Mouse (Mus musculus) lung, embryonic 14.5 days (tissue): Measurements from ENCODE around the gene Rpl19. TPM values are rescaled to one million over a fixed set of nuclear protein-coding genes. Genes with fewer than 3 reads are reported as not detected.

Source experiments
- ATAC-seq: fragments of 200-750 bp; cut with Nextera tagmentation; 2 replicates; pipeline ENCODE4 v1.8.0; 2017; ENCODE audit warnings: mild to moderate bottlenecking, moderate TSS enrichment, moderate library complexity; ENCODE audit not compliant: insufficient read depth
- DNase-seq: peaks from one replicate; pipeline ENCODE4 v3.0.0-alpha.2; 2015
- H3K27ac ChIP-seq: fragments of 300-500 bp; sonication (generic); 2 replicates; pipeline ENCODE4 v1.5.1; 2014; ENCODE audit warnings: low read depth, mild to moderate bottlenecking, moderate library complexity
- H3K27me3 ChIP-seq: fragments of 300-500 bp; sonication (generic); 2 replicates; pipeline ENCODE4 v1.6.1; 2014; ENCODE audit warnings: low read length, control low read depth; ENCODE audit not compliant: insufficient read depth
- H3K36me3 ChIP-seq: fragments of 300-500 bp; sonication (generic); 2 replicates; pipeline ENCODE4 v1.6.1; 2014; ENCODE audit warnings: control low read depth; ENCODE audit not compliant: insufficient read depth
- H3K4me1 ChIP-seq: fragments of 300-500 bp; sonication (generic); 2 replicates; pipeline ENCODE4 v1.6.1; 2014; ENCODE audit warnings: antibody characterized with exemption, control low read depth; ENCODE audit not compliant: insufficient read depth
- H3K4me2 ChIP-seq: fragments of 300-500 bp; sonication (generic); 2 replicates; pipeline ENCODE4 v1.6.1; 2014; ENCODE audit warnings: mild to moderate bottlenecking
- H3K4me3 ChIP-seq: fragments of 300-500 bp; sonication (generic); 2 replicates; pipeline ENCODE4 v1.5.1; 2014; ENCODE audit warnings: low read depth, low read length
- H3K9ac ChIP-seq: fragments of 300-500 bp; sonication (generic); 2 replicates; pipeline ENCODE4 v1.6.1; 2014
- H3K9me3 ChIP-seq: fragments of 300-500 bp; sonication (generic); 2 replicates; pipeline ENCODE4 v1.6.1; 2016; ENCODE audit warnings: low read depth, low read length, control low read depth
- CTCF ChIP-seq: IDR thresholded peaks from 2 replicates; pipeline ENCODE4 v1.5.1; 2016; ENCODE audit warnings: antibody characterized with exemption, low read depth
- WGBS: fragments of 180-500 bp; shearing (Covaris S2); extraction: QIAGEN DNeasy Blood & Tissue Kit; methylation state at CpG from one replicate; pipeline ENCODE4 v1.1.7; 2014; 5-methylcytosine and 5-hydroxymethylcytosine counted together
- polyA plus RNA-seq: library from polyadenylated mRNA; unstranded; fragments of >200 nt; fragmentation: Nextera tagmentation; extraction: Ambion mirVana; gene quantifications from 2 replicates; pipeline ENCODE4 v1.2.1, GENCODE M21; 2014

The Rpl19 gene
- polyA plus RNA-seq, 1 experiment from 2014 or later: 1,171 TPM

- no peaks in the 10 kb centered on the region for H3K9me3 ChIP-seq
- WGBS: 79% methylated on average over 5 of the region's 5 CpGs
- DNase-seq (no peak), ATAC-seq (no peak)
- no peak for TF ChIP-seq CTCF
- no peak overlapping the region for H3K27ac ChIP-seq
- no peak overlapping the region for H3K9ac ChIP-seq
- peaks cover 24% of the 10 kb centered on the region for H3K36me3 ChIP-seq
- H3K4me3 ChIP-seq: no peak overlapping the region
- H3K4me1 ChIP-seq: 0 out of 2 replicates have a peak, but pooled peaks cover 3% of the 10 kb centered on the region
- peaks cover 20% of the 10 kb centered on the region for H3K27me3 ChIP-seq
- H3K4me2 ChIP-seq: no peak overlapping the region
Observed at GRCm38 (mm10) chr11:98034061-98034460, 7.6 kb downstream of the Rpl19 start.

DNA sequence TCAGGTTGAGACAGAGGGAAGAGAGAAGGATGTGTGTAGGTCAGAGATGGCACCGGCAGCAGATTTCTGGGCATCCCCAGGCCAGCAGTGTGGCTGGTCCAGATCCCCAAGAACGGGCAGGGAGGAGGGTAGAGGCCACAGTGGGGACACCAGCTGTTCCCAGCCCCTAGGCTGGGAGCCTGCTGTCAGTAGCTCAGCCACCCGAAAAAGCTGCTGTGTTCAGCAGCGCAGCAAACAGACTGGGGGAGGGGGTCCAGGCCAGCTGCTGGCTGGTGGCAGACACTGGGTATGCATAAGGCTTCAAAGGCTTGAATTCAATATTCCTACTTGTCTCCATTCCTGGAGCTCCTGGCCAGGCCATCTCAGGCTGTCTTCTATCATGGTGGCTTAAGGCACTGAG, 8.3 kb downstream of the Rpl19 start:
- Histone ChIP-seq H3K27me3 (peaks cover 20% of the 10 kb centered on the region), H3K9me3 (no peaks in the 10 kb centered on the region), H3K4me2 (no peak overlapping the region), H3K4me1 (0 out of 2 replicates have a peak, but pooled peaks cover 3% of the 10 kb centered on the region), H3K9ac (no peak overlapping the region), H3K4me3 (no peak overlapping the region), H3K27ac (no peak overlapping the region), H3K36me3 (peaks cover 16% of the 10 kb centered on the region)
- peak; percentile 34 for DNase-seq
- ATAC-seq: peak; percentile 5; the same call in 1 of the 2 replicates
- WGBS: 42% methylated on average over 4 of the region's 4 CpGs
- TF ChIP-seq CTCF: no peak

GRCm38 (mm10) chr11:98035977-98036377, 9.5 kb downstream of the Rpl19 start:
- under 1% methylated on average over 27 of the region's 27 CpGs for WGBS
- Histone ChIP-seq H3K4me3 (peak overlapping the region; percentile 26), H3K9ac (0 out of 2 replicates have a peak overlapping the region, but pooled peaks have one; percentile 9), H3K4me2 (peak overlapping the region; percentile 64), H3K4me1 (0 out of 2 replicates have a peak, but pooled peaks cover 3% of the 10 kb centered on the region), H3K27me3 (peaks cover 20% of the 10 kb centered on the region), H3K36me3 (peaks cover 4% of the 10 kb centered on the region), H3K27ac (no peak overlapping the region), H3K9me3 (no peaks in the 10 kb centered on the region)
- DNase-seq (peak; percentile 67), ATAC-seq (peak; percentile 19; the same call in 1 of the 2 replicates)
- TF ChIP-seq CTCF: peak; percentile 23

- Histone ChIP-seq H3K9me3 (no peaks in the 10 kb centered on the region), H3K27ac (no peak overlapping the region), H3K36me3 (no peaks in the 10 kb centered on the region), H3K4me2 (no peak overlapping the region), H3K9ac (no peak overlapping the region), H3K4me1 (0 out of 2 replicates have a peak, but pooled peaks cover 3% of the 10 kb centered on the region), H3K27me3 (peaks cover 20% of the 10 kb centered on the region), H3K4me3 (no peak overlapping the region)
- ATAC-seq (no peak), DNase-seq (no peak)
- 59% methylated on average over 14 of the region's 14 CpGs for WGBS
- TF ChIP-seq CTCF: no peak
Observed at GRCm38 (mm10) chr11:98037871-98038270, 11.4 kb downstream of the Rpl19 start.

GRCm38 (mm10) chr11:98040975-98041374, 14.5 kb downstream of the Rpl19 start:
- Histone ChIP-seq H3K36me3 (no peaks in the 10 kb centered on the region), H3K4me2 (no peak overlapping the region), H3K27ac (no peak overlapping the region), H3K4me1 (0 out of 2 replicates have a peak, but pooled peaks cover under 1% of the 10 kb centered on the region), H3K9me3 (no peaks in the 10 kb centered on the region), H3K9ac (no peak overlapping the region), H3K4me3 (no peak overlapping the region), H3K27me3 (peaks cover 9% of the 10 kb centered on the region; the same call in 1 of the 2 replicates)
- ATAC-seq: no peak
- no peak for DNase-seq
- TF ChIP-seq CTCF: no peak
- WGBS: 57% methylated on average over 8 of the region's 8 CpGs

- no peaks in the 10 kb centered on the region for H3K27me3 ChIP-seq
Observed at GRCm38 (mm10) chr11:98042741-98043140, 16.2 kb downstream of the Rpl19 start.

GRCm38 (mm10) chr11:98044074-98044473, 17.6 kb downstream of the Rpl19 start:
- Histone ChIP-seq H3K4me1 (no peaks in the 10 kb centered on the region), H3K9ac (no peak overlapping the region), H3K36me3 (no peaks in the 10 kb centered on the region), H3K4me2 (peak overlapping the region; percentile 20; the same call in 1 of the 2 replicates), H3K9me3 (no peaks in the 10 kb centered on the region), H3K27ac (no peak overlapping the region), H3K27me3 (no peaks in the 10 kb centered on the region), H3K4me3 (no peak overlapping the region)
- DNase-seq (peak; percentile 58), ATAC-seq (no peak)
- TF ChIP-seq CTCF: no peak
- 35% methylated on average over 5 of the region's 5 CpGs for WGBS

More at GRCm38 (mm10) chr11:98042741-98043140, 16.2 kb downstream of the Rpl19 start:
- ATAC-seq (no peak), DNase-seq (no peak)
- Histone ChIP-seq H3K4me1 (no peaks in the 10 kb centered on the region), H3K9me3 (no peaks in the 10 kb centered on the region), H3K4me2 (no peak overlapping the region), H3K36me3 (no peaks in the 10 kb centered on the region), H3K4me3 (no peak overlapping the region), H3K27ac (no peak overlapping the region), H3K9ac (no peak overlapping the region)
- TF ChIP-seq CTCF: no peak
- WGBS: 66% methylated on average over 6 of the region's 6 CpGs
